Mouse (Mus musculus) ES-E14 (cell line): Measurements from ENCODE around the gene Rara. TPM values are rescaled to one million over a fixed set of nuclear protein-coding genes. Genes with fewer than 3 reads are reported as not detected.

Experiments
- DNase-seq: peaks from one replicate; pipeline ENCODE4 v3.0.0-alpha.2; 2013; ENCODE audit warnings: low read depth, low spot score
- H3K27ac ChIP-seq: 2 replicates; pipeline ENCODE4 v1.5.1; 2012; ENCODE audit warnings: low read depth, mild to moderate bottlenecking, low read length, moderate library complexity, mixed read lengths; ENCODE audit not compliant: poor library complexity, insufficient read depth, severe bottlenecking
- H3K36me3 ChIP-seq: 2 replicates; pipeline ENCODE4 v1.6.1; 2012; ENCODE audit warnings: mild to moderate bottlenecking, low read length, moderate library complexity, mixed read lengths; ENCODE audit not compliant: control insufficient read depth, poor library complexity, insufficient read depth, severe bottlenecking
- H3K4me1 ChIP-seq, 2 experiments: fragments of 150-350 bp in 1 of 2; sonication (generic) in 1 of 2; 2 replicates each; pipeline ENCODE4 v1.6.1; 2012; ENCODE audit warnings: low read length in 2 of 2, mild to moderate bottlenecking in 1 of 2, mixed read lengths in 1 of 2; ENCODE audit not compliant: control insufficient read depth in 2 of 2, insufficient read depth in 2 of 2, poor library complexity in 1 of 2
- H3K4me3 ChIP-seq, 2 experiments: fragments of 150-350 bp in 1 of 2; sonication (generic) in 1 of 2; 2 replicates each; pipeline ENCODE4 v1.5.1; 2012; ENCODE audit warnings: low read length in 2 of 2, low read depth in 1 of 2, mild to moderate bottlenecking in 1 of 2, mixed read lengths in 1 of 2; ENCODE audit not compliant: insufficient read depth in 1 of 2, poor library complexity in 1 of 2, severe bottlenecking in 1 of 2
- H3K9ac ChIP-seq: 2 replicates; pipeline ENCODE4 v1.6.1; 2012; ENCODE audit warnings: low read depth, mild to moderate bottlenecking, low read length, mixed read lengths; ENCODE audit not compliant: poor library complexity, insufficient read depth, severe bottlenecking
- H3K9me3 ChIP-seq: fragments of 150-350 bp; sonication (generic); 2 replicates; pipeline ENCODE4 v1.6.1; 2012; ENCODE audit warnings: low read depth, mild to moderate bottlenecking, low read length; ENCODE audit not compliant: control insufficient read depth, insufficient read depth
- CHD2 ChIP-seq: IDR thresholded peaks from 2 replicates; pipeline ENCODE4 v1.6.1; 2014; ENCODE audit warnings: mild to moderate bottlenecking, low read depth, low read length, inconsistent platforms
- HCFC1 ChIP-seq: IDR thresholded peaks from 2 replicates; pipeline ENCODE4 v1.6.1; 2012; ENCODE audit warnings: low read length, inconsistent platforms, borderline replicate concordance; ENCODE audit not compliant: insufficient read depth
- MAFK ChIP-seq: IDR thresholded peaks from 2 replicates; pipeline ENCODE4 v1.6.1; 2014; ENCODE audit warnings: mild to moderate bottlenecking, low read depth, low read length, inconsistent platforms; ENCODE audit not compliant: insufficient read depth
- ZC3H11A ChIP-seq: IDR thresholded peaks from 2 replicates; pipeline ENCODE4 v1.6.1; 2012; ENCODE audit warnings: low read depth, mild to moderate bottlenecking, inconsistent platforms, low read length, borderline replicate concordance
- ZNF384 ChIP-seq: IDR thresholded peaks from 2 replicates; pipeline ENCODE4 v1.6.1; 2012; ENCODE audit warnings: low read depth, low read length, inconsistent platforms
- in situ Hi-C, 2 experiments: fragments of 600-800 bp; cut with MboI; formaldehyde crosslinking; loops; one replicate each; pipeline ENCODE4 v1.15.1; 2025; ENCODE audit warnings: low sequenced_read_pairs in 2 of 2, inconsistent platforms in 1 of 2; ENCODE audit not compliant: unreplicated experiment in 2 of 2
- total RNA-seq: library from RNA; depleted of rRNA; stranded (reverse); fragments of 300-350 nt; gene quantifications from 2 replicates; pipeline ENCODE4 v1.2.3, GENCODE M21; 2012

Rara gene
- total RNA-seq, 1 experiment: 25.8 TPM

- Histone ChIP-seq H3K36me3 (no peaks in the 10 kb centered on the region), H3K9me3 (no peaks in the 10 kb centered on the region), H3K4me3 (peak overlapping the region in 1 of 2 experiments; percentile 28; a peak in 1 of 4 replicates), H3K9ac (no peak overlapping the region), H3K27ac (no peak overlapping the region), H3K4me1 (peaks cover 11 to 54% of the 10 kb centered on the region in 2 experiments)
- in situ Hi-C loops: no loop called here
- no peak for DNase-seq
- no peak for TF ChIP-seq ZNF384
- no peak for TF ChIP-seq ZC3H11A
- no peak for TF ChIP-seq HCFC1
- TF ChIP-seq CHD2: no peak
- TF ChIP-seq MAFK: no peak
These were observed 12.5 kb downstream of the Rara start for GRCm38 (mm10) chr11:98939953-98940641.

DNA sequence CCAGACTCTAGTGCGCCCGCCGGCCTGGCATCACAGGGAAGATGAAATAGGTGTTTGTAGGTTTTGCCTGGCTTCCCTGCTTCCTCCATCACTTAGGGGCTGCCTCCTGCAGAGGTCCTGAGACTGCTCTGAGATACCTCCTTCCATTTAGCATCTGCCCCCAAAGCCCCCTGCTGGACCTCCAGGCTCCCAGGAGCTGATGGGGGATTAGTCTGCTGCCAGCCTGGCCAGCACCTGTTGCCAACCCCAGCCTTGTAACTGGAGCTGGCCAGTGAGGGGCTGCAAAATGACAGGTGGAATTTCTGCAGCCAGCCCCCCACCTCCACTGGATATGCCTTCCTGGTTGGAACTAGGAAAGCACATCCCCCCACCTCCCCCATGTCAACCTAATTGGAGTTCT is 13.2 kb downstream of the Rara start:
- no peak for DNase-seq
- Histone ChIP-seq H3K9ac (no peak overlapping the region), H3K9me3 (no peaks in the 10 kb centered on the region), H3K4me1 (peaks cover 11 to 51% of the 10 kb centered on the region in 2 experiments), H3K27ac (0 out of 2 replicates have a peak overlapping the region, but pooled peaks have one; percentile 9), H3K36me3 (no peaks in the 10 kb centered on the region), H3K4me3 (peak overlapping the region; percentile 60 to 64; a peak in 3 of 4 replicates)
- TF ChIP-seq ZNF384 (no peak), HCFC1 (no peak), CHD2 (no peak), ZC3H11A (no peak), MAFK (no peak)
- in situ Hi-C loops: no loop called here

- DNase-seq: no peak
- H3K9me3 ChIP-seq: no peaks in the 10 kb centered on the region
- H3K36me3 ChIP-seq: no peaks in the 10 kb centered on the region
- H3K9ac ChIP-seq: peak overlapping the region; percentile 73
- peaks cover 11 to 48% of the 10 kb centered on the region in 2 experiments for H3K4me1 ChIP-seq
- H3K27ac ChIP-seq: peak overlapping the region; percentile 90
- TF ChIP-seq MAFK: no peak
- TF ChIP-seq CHD2: no peak
- no peak for TF ChIP-seq ZC3H11A
- no peak for TF ChIP-seq HCFC1
- TF ChIP-seq ZNF384: no peak
- H3K4me3 ChIP-seq: peak overlapping the region; percentile 60 to 64
- in situ Hi-C loops: no loop called here
These were observed 13.8 kb downstream of the Rara start for GRCm38 (mm10) chr11:98941341-98941825.

DNA sequence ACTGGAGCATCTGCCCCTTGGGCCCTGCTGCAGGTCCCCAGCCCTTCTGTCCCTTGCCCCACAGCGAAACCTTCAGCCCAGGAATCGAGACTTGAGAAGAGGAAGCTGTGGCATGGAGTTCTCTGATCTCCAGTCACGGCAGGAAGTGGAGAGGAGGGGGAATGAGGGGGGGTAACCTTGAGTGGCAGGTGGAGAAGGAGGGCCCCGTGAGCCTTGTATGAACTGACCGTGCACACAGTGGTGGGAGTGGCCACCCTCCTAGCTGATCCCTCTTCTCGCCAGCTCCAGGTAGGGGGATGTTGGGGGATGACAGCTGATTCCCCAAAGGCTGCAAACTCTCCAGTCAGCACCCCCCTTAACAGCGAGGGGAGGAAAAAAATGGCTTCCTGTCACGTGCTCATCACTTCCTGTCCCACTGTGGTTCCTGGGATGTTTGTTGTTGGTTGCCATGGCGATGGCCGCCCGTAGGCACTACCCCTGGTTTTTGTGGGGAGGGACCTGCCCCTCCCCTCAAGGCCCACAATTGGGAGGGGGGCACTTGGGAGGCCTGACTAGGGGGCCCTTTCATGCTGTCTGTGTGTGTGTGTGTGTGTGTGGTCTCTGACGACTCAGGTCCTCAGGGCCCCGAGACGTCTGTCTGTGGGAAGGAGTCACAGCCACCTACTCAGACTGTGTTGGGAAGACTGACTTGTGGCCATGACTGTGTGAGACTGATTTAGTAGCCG is 14.4 kb downstream of the Rara start:
- in situ Hi-C loops: no loop called here
- no peaks in the 10 kb centered on the region for H3K9me3 ChIP-seq
- peak overlapping the region; percentile 90 for H3K27ac ChIP-seq
- H3K9ac ChIP-seq: peak overlapping the region; percentile 73
- H3K4me1 ChIP-seq: peaks cover 9 to 44% of the 10 kb centered on the region in 2 experiments
- H3K36me3 ChIP-seq: no peaks in the 10 kb centered on the region
- TF ChIP-seq HCFC1 (no peak), CHD2 (no peak), ZC3H11A (no peak), MAFK (peak; percentile 36; the same call in 1 of the 2 replicates), ZNF384 (peak; percentile 96)
- H3K4me3 ChIP-seq: peak overlapping the region; percentile 60 to 64
- no peak for DNase-seq
